Mouse (Mus musculus): Measurements from ENCODE around the gene Mtif3.

- TF ChIP-seq USF2 (conservative IDR thresholded peaks at IDR 0.05; ENCODE audit: low read depth, low read length) (no peak), CHD2 (IDR thresholded peaks at IDR 0.05; ENCODE audit: low read length) (no peak), CTCF (conservative IDR thresholded peaks at IDR 0.05 in 1 of 2, IDR thresholded peaks at IDR 0.05 in 1 of 2; ENCODE audit: low read depth in 2 of 2, low read length in 2 of 2) (no peak), ETS1 (conservative IDR thresholded peaks at IDR 0.05; ENCODE audit: low read depth, low read length) (no peak), USF1 (IDR thresholded peaks at IDR 0.05; ENCODE audit: low read depth, low read length) (no peak), TCF12 (IDR thresholded peaks at IDR 0.05; ENCODE audit: low read depth, low read length) (no peak), EP300 (IDR thresholded peaks at IDR 0.05; ENCODE audit: low read length) (no peak)
Measured at GRCm38 (mm10) chr5:146912206-146912605, 51.4 kb downstream of the Mtif3 start.
